ENCODE assay signal across 10 mouse cellular contexts in genomic region chr11:117413942-117414705, GRCm38 (mm10).
A peak's percentile ranks its signal among the peaks of the same experiment; 100 is the strongest.
DNase-seq lines count a peak whose midpoint lies in the region; ATAC-seq and TF ChIP-seq lines count a peak whose summit lies in the region.
"Had no signal": no experiment of that assay in that cellular context is flagged by ENCODE, and none has a peak within 500 bp of the region (broad histone marks: within the 10 kb centered on the region; RNA-seq: fewer than 3 reads in every experiment).

No protein-coding gene starts in this region.

- peak overlapping the region; percentile 70 for H3K4me2 ChIP-seq in heart, embryonic 13.5 days
- no peak overlapping the region for H3K4me2 ChIP-seq in CH12.LX (ENCODE audit: insufficient read depth, low read depth, poor library complexity, severe bottlenecking)

- no peak for TF ChIP-seq EP300 in CH12.LX (IDR thresholded peaks at IDR 0.05; ENCODE audit: low read length)

- in situ Hi-C loops in CH12.LX (cut with MboI; ENCODE audit: low pct_ligation_motif_present, low pct_unique_long_range_greater_than_20kb, low sequenced_read_pairs), result no loop called here

- no peak overlapping the region for H3K9ac ChIP-seq in heart, embryonic 13.5 days
- no peak overlapping the region for H3K9ac ChIP-seq in CH12.LX (ENCODE audit: insufficient read depth, low read depth)

- no peak for TF ChIP-seq RAD21 in CH12.LX (IDR thresholded peaks at IDR 0.05; ENCODE audit: low read depth, low read length)

- peak overlapping the region; percentile 47 for H3K4me3 ChIP-seq in heart, embryonic 13.5 days
- H3K4me3 ChIP-seq in CH12.LX (replicated peaks in 1 of 3; ENCODE audit: low read depth in 2 of 3, low read length in 2 of 3, poor library complexity in 1 of 3), result no peak overlapping the region
- H3K4me3 ChIP-seq in embryonic facial prominence, embryonic 10.5 days, result peak overlapping the region; percentile 53; the same call in 1 of the 2 replicates
- H3K4me3 ChIP-seq in limb, embryonic 10.5 days, result peak overlapping the region; percentile 45; the same call in 1 of the 2 replicates

- intact Hi-C loops in heart, postnatal 10 days (cut with DNase I), result no loop called here
- intact Hi-C loops in left cerebral cortex, postnatal 10 days (cut with DNase I), result no loop called here

- WGBS in heart, embryonic 13.5 days, result 11% methylated on average over 11 of the region's 11 CpGs
- 8% methylated on average over 11 of the region's 11 CpGs for WGBS in embryonic facial prominence, embryonic 10.5 days
- 12% methylated on average over 11 of the region's 11 CpGs for WGBS in limb, embryonic 10.5 days

- peaks cover 34% of the 10 kb centered on the region for H3K4me1 ChIP-seq in heart, embryonic 13.5 days
- peaks cover 11 to 43% of the 10 kb centered on the region in 2 experiments for H3K4me1 ChIP-seq in CH12.LX (ENCODE audit: control insufficient read depth in 1 of 2, insufficient read depth in 2 of 2)
- H3K4me1 ChIP-seq in embryonic facial prominence, embryonic 10.5 days, result peaks cover 71% of the 10 kb centered on the region
- peaks cover 67% of the 10 kb centered on the region for H3K4me1 ChIP-seq in limb, embryonic 10.5 days

- no peak overlapping the region for H3K27ac ChIP-seq in heart, embryonic 13.5 days (replicated peaks)
- no peak overlapping the region for H3K27ac ChIP-seq in CH12.LX (ENCODE audit: insufficient read depth, low read depth)
- H3K27ac ChIP-seq in embryonic facial prominence, embryonic 10.5 days (replicated peaks), result no peak overlapping the region
- no peak overlapping the region for H3K27ac ChIP-seq in limb, embryonic 10.5 days

- no peaks in the 10 kb centered on the region for H3K79me2 ChIP-seq in CH12.LX (replicated peaks; ENCODE audit: control insufficient read depth, extremely low read depth, insufficient read depth, poor library complexity, severe bottlenecking)

- TF ChIP-seq POLR2A in CH12.LX (IDR thresholded peaks at IDR 0.05; ENCODE audit: low read depth, low read length), result no peak

- ATAC-seq in heart, embryonic 13.5 days (ENCODE audit: extremely low read depth, insufficient number of reproducible peaks, low FRiP score, low TSS enrichment), result no peak

- no peak for DNase-seq in heart, postnatal 10 days
- DNase-seq in CH12.LX (ENCODE audit: extremely low read depth), result no peak
- DNase-seq in embryonic facial prominence, embryonic 10.5 days (ENCODE audit: low spot score), result no peak
- DNase-seq in limb, embryonic 10.5 days (ENCODE audit: low spot score), result no peak
- no peak for DNase-seq in left cerebral cortex, postnatal 10 days (ENCODE audit: extremely low spot score in 1 of 2, low spot score in 2 of 2)
- no peak for DNase-seq in left cerebral cortex, adult 11 months (ENCODE audit: low spot score)
- DNase-seq in frontal cortex, adult 2 months (ENCODE audit: extremely low spot score in 1 of 2, low spot score in 1 of 2), result no peak
- DNase-seq: layer of hippocampus, adult 9-11 months had no signal

- H3K9me3 ChIP-seq in heart, embryonic 13.5 days, result no peaks in the 10 kb centered on the region
- peaks cover 2% of the 10 kb centered on the region for H3K9me3 ChIP-seq in CH12.LX (replicated peaks; ENCODE audit: low read length)
- H3K9me3 ChIP-seq in embryonic facial prominence, embryonic 10.5 days, result 0 out of 2 replicates have a peak, but pooled peaks cover 2% of the 10 kb centered on the region
- no peaks in the 10 kb centered on the region for H3K9me3 ChIP-seq in limb, embryonic 10.5 days (replicated peaks)
- H3K9me3 ChIP-seq: hindbrain, embryonic 13.5 days had no signal

- no peak for TF ChIP-seq CTCF in CH12.LX (conservative IDR thresholded peaks at IDR 0.05 in 1 of 2, IDR thresholded peaks at IDR 0.05 in 1 of 2; ENCODE audit: low read depth in 2 of 2, low read length in 2 of 2)

- dilution Hi-C loops in CH12.LX (cut with MboI; ENCODE audit: extremely low pct_ligation_motif_present, extremely low pct_unique_long_range_greater_than_20kb, low sequenced_read_pairs), result no loop called here

- H3K27me3 ChIP-seq in heart, embryonic 13.5 days (replicated peaks), result peaks cover 77% of the 10 kb centered on the region
- no peaks in the 10 kb centered on the region for H3K27me3 ChIP-seq in CH12.LX (replicated peaks)
- peaks cover 72% of the 10 kb centered on the region for H3K27me3 ChIP-seq in embryonic facial prominence, embryonic 10.5 days (replicated peaks; ENCODE audit: low read depth, poor library complexity, severe bottlenecking)
- peaks cover 89% of the 10 kb centered on the region for H3K27me3 ChIP-seq in limb, embryonic 10.5 days (ENCODE audit: low read depth, poor library complexity, severe bottlenecking)

- H3K36me3 ChIP-seq in heart, embryonic 13.5 days, result no peaks in the 10 kb centered on the region
- H3K36me3 ChIP-seq in CH12.LX (replicated peaks in 1 of 2; ENCODE audit: control insufficient read depth in 1 of 2, insufficient read depth in 1 of 2, low read length in 1 of 2), result no peaks in the 10 kb centered on the region
- H3K36me3 ChIP-seq in embryonic facial prominence, embryonic 10.5 days (replicated peaks), result no peaks in the 10 kb centered on the region
- no peaks in the 10 kb centered on the region for H3K36me3 ChIP-seq in limb, embryonic 10.5 days
- H3K36me3 ChIP-seq: hindbrain, embryonic 13.5 days had no signal

TF ChIP-seq in CH12.LX, 34 proteins besides CTCF, POLR2A, EP300 and RAD21:
- peak; percentile 55; the same call in 1 of the 2 replicates for TF ChIP-seq BHLHE40 (IDR thresholded peaks at IDR 0.05; ENCODE audit: low read depth, low read length)
- TF ChIP-seq TCF12 (IDR thresholded peaks at IDR 0.05; ENCODE audit: low read depth, low read length), result 0 out of 2 replicates have a peak, but pooled peaks have one; percentile 6
- no peak for TF ChIP-seq NRF1 (IDR thresholded peaks at IDR 0.05; ENCODE audit: low read depth, low read length)
- TF ChIP-seq NELFE (IDR thresholded peaks at IDR 0.05; ENCODE audit: low read depth, low read length), result no peak

Comparison
In these comparisons a context has a peak if more than half of its experiments do, and no peak if none do; other contexts are left out.
1. H3K4me3 ChIP-seq: peak in heart, embryonic 13.5 days (single experiment), embryonic facial prominence, embryonic 10.5 days (single experiment) and limb, embryonic 10.5 days (single experiment); none in CH12.LX (0 of 3).